Mouse (Mus musculus): Measurements from ENCODE around the gene Spop. TPM values are rescaled to one million over a fixed set of nuclear protein-coding genes. Genes with fewer than 3 reads are reported as not detected.

Spop gene
- polyA plus RNA-seq (2017; shearing (Covaris generic)): 165 TPM

DNA sequence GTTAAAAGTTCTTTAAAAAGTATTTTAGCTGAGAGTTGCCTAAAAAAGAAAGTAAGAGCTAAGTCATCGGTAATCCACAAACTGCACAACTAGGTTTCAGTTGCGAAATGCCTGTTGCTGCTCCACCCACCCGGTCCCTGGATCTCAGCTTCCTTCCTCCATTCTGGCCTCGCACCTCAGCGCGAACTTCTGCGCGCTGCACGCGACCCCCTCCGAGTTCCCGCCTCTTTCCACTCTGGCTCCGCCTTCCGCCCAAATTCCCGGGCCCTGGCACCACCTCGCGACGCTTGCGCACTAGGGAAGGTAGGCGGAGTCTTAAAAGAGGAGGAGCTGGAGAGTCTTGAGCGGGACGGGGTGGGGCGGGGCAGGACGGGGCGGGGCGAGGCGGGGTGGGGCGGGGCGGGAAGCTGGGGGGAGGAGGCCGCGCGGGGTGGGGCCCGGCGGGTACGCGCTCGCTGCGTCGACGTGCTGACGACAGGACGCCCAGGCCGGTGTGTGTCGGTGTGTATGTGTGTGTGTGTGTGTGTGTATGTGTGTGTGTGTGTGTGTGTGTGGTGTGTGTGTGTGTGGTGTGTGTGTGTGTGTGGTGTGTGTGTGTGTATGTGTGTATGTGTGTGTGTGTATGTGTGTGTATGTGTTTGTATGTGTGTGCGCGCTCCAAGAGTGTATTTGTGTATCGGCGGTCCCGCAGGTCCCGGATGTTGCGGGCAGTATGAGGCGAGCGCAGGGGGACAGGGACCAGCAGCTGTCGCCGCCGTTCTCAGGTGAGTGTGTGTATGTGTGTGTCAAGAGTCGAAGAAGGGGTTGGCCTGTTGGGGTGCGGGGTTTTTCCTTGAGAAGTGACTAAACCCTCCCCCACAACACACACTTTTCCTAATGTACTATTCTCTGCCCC is at the start of gene Spop:
Gene Spop, plus strand, starts transcription at position 440 of the 895 bp plus-strand sequence.

DNA sequence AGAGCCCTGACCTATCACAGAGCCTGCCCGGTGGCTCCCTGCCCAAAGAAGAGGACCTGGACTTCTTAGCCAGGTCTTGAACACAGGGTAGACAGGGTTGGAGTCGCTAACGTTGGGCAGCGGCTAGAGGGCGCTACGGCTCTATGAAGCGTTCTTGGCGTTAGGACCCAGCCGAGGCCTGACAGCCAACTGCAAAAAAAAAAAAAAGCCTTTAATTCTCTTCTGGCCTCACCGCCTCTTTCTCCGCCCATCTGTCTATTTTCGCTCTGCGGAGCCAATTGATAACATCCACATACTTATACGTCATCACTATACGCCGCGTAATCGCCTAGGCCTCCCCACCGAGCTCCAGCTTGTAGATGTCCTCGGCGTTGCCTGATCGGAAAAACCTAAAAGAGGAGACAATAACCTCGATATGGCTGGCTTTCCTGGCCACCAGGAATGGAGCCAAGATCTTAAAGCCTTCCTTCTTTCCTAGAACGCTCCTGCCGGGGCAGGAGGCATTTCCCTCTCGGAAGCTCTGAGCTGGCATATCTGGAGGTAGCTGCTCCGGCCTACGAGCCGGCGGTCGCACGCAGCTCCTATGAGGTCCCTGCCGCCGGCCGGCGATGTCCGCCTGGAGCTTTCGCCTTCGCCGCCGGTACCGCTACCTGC is 29.4 kb upstream of the Spop start, which contains the start of gene Slc35b1:
Gene Slc35b1, plus strand, starts transcription at position 374 of the 654 bp plus-strand sequence.

DNA sequence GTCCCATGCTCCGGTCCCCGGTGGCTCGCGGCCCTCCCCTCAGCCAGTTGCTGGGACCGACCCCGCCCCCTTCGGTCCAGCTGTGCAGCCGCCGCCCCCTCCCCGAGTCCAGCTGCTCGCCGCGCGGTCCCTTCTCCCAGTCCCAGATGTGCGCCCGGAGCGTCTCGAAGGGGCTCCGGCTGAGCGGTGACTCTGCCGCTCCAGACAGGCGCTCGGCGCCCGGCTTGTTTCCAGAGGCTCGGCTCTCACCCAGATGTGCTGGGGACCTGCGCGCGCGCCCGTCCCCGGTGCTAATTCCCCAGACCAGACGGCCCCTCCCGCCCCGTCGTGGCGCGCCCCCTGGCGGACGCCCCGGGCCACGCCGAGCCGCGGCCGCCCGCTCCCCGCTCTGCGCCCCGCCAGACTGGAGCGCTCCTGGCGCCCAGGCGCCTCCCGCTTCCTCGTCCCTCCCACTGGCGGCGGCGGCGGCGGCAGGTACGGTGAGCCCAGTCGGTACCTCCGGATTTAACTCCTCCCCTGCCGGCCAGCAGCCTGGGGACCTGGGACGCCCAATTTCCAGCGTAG is 100.5 kb downstream of the Spop start, which contains the start of gene Nxph3:
Gene Nxph3, minus strand, starts transcription at position 273 of the 564 bp plus-strand sequence.

Other genes starting within 250 kb of the Spop start
- not detected for gene Tac4, start 152.6 kb upstream of the Spop start, polyA plus RNA-seq (2017; shearing (Covaris generic))
- 106 TPM for gene Kat7, start 103.8 kb upstream of the Spop start, polyA plus RNA-seq (2017; shearing (Covaris generic))
- gene Fam117a, start 77.1 kb upstream of the Spop start, polyA plus RNA-seq (2017; shearing (Covaris generic)): 36.8 TPM
- gene Slc35b1, start 29.4 kb upstream of the Spop start, polyA plus RNA-seq (2017; shearing (Covaris generic)): 58.2 TPM
- not detected for gene Nxph3, start 100.5 kb downstream of the Spop start, polyA plus RNA-seq (2017; shearing (Covaris generic))
- gene Ngfr, start 173.7 kb downstream of the Spop start, polyA plus RNA-seq (2017; shearing (Covaris generic)): not detected

Data from effector memory CD4-positive, alpha-beta T cell, adult 7 months (primary cell).